Mouse (Mus musculus) hindbrain, postnatal 0 days (tissue): ENCODE measurements at regions not wholly inside any gene's neighbourhood (a gene's known extent, or its start where the extent isn't known, plus 50 kb on each side); places are given as distances from the start of the nearest gene placed in this dataset.
A peak's percentile ranks its signal among the peaks of the same experiment; 100 is the strongest.

Source experiments
- ATAC-seq: fragments of 200-750 bp; cut with Nextera tagmentation; 2 replicates; pipeline ENCODE4 v1.8.0; 2017; ENCODE audit warnings: mild to moderate bottlenecking, moderate TSS enrichment, moderate library complexity
- DNase-seq: peaks from one replicate; pipeline ENCODE4 v3.0.0-alpha.2; 2015; ENCODE audit warnings: low spot score
- H3K27ac ChIP-seq: fragments of 300-500 bp; sonication (generic); 2 replicates; pipeline ENCODE4 v1.5.1; 2014; ENCODE audit warnings: mild to moderate bottlenecking
- H3K27me3 ChIP-seq: fragments of 300-500 bp; sonication (generic); 2 replicates; pipeline ENCODE4 v1.6.1; 2014; ENCODE audit warnings: low read length, mixed read lengths; ENCODE audit not compliant: insufficient read depth
- H3K36me3 ChIP-seq: fragments of 300-500 bp; sonication (generic); 2 replicates; pipeline ENCODE4 v1.6.1; 2014; ENCODE audit warnings: low read length, mixed read lengths; ENCODE audit not compliant: insufficient read depth
- H3K4me1 ChIP-seq: fragments of 300-500 bp; sonication (generic); 2 replicates; pipeline ENCODE4 v1.6.1; 2014; ENCODE audit warnings: antibody characterized with exemption, low read length, mixed read lengths; ENCODE audit not compliant: insufficient read depth
- H3K4me2 ChIP-seq: fragments of 300-500 bp; sonication (generic); 2 replicates; pipeline ENCODE4 v1.6.1; 2014; ENCODE audit warnings: low read depth, mild to moderate bottlenecking, low read length, moderate library complexity, mixed read lengths
- H3K4me3 ChIP-seq: fragments of 300-500 bp; sonication (generic); 2 replicates; pipeline ENCODE4 v1.5.1; 2014; ENCODE audit warnings: low read length
- H3K9ac ChIP-seq: fragments of 300-500 bp; sonication (generic); replicated peaks from 2 replicates; pipeline ENCODE4 v1.6.1; 2014; ENCODE audit warnings: mild to moderate bottlenecking, low read length, moderate library complexity, mixed read lengths
- H3K9me3 ChIP-seq: fragments of 300-500 bp; sonication (generic); 2 replicates; pipeline ENCODE4 v1.6.1; 2016; ENCODE audit warnings: low read length, mixed read lengths
- CTCF ChIP-seq: IDR thresholded peaks from 2 replicates; pipeline ENCODE4 v1.5.1; 2016; ENCODE audit warnings: antibody characterized with exemption, control low read depth, low read depth
- WGBS: fragments of 180-500 bp; shearing (Covaris S2); extraction: QIAGEN DNeasy Blood & Tissue Kit; methylation state at CpG from one replicate; pipeline ENCODE4 v1.1.7; 2014; 5-methylcytosine and 5-hydroxymethylcytosine counted together

DNA sequence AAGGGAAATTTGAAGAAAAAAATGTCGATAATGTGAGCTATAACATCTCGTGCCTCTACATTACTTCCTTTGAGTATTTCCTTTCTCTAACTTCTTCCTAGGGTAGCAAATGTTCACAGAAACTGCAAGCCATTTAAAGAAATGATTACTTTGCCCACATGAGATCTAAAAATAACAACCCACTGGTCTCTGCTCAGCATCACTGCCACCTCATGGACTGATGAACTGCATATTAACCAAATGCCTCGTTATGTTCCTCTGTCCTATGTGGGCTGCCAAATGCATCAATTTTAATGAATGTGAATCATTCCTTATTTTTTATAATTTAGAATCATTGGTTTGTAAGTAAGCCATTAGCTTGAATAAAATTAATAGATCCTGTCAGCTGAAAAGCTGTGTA, 590.0 kb upstream of the Nr3c2 start:
- ATAC-seq (no peak), DNase-seq (no peak)
- Histone ChIP-seq H3K27me3 (no peaks in the 10 kb centered on the region), H3K36me3 (no peaks in the 10 kb centered on the region), H3K27ac (no peak overlapping the region), H3K4me1 (no peaks in the 10 kb centered on the region), H3K4me3 (no peak overlapping the region), H3K4me2 (no peak overlapping the region), H3K9ac (no peak overlapping the region), H3K9me3 (no peaks in the 10 kb centered on the region)
- no peak for TF ChIP-seq CTCF
- WGBS: 78% methylated on average over 3 of the region's 3 CpGs

DNA sequence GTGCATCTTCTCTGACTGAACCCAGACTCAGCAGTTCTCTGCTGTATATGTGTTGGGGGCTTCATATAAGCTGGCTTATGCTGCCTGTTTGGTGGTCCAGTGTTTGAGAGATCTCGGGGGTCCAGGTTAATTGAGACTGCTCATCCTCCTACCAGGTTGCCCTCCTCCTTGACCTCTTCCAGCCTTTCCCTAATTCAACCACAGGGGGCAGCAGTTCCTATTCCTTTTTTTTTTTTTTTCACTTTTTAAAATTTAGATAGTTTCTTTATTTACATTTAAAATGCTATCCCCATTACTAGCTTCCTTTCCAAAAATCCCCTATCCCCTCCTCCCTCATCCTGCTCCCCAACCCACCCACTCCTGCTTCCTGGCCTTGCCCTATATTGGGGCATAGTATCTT, 570.7 kb upstream of the Nr3c2 start:
- Histone ChIP-seq H3K9ac (no peak overlapping the region), H3K27me3 (no peaks in the 10 kb centered on the region), H3K4me2 (no peak overlapping the region), H3K9me3 (no peaks in the 10 kb centered on the region), H3K4me3 (no peak overlapping the region), H3K27ac (no peak overlapping the region), H3K4me1 (no peaks in the 10 kb centered on the region), H3K36me3 (no peaks in the 10 kb centered on the region)
- DNase-seq: no peak
- TF ChIP-seq CTCF: no peak
- no peak for ATAC-seq
- WGBS: 65% methylated on average over 1 of the region's 1 CpGs

DNA sequence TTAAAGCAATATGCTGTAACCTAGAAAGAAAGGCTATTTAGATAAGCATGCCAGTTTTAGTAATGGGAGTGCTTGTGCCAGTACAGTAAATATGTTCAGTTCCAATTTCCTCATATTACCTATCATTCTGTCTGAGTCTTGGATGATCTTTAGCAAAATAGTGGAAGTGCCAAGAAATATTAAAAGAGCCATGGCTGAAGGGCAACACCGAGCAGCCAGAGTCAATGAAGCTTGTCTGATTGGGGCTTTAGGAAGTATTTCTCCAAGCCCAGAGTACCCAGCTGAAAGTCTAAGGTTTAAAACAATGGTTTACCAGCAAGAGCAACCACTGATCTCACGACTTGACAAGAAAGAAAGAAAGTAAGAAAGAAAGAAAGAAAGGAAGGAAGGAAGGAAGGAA, 556.2 kb upstream of the Nr3c2 start:
- H3K4me2 ChIP-seq: no peak overlapping the region
- H3K27me3 ChIP-seq: no peaks in the 10 kb centered on the region
- ATAC-seq (no peak), DNase-seq (no peak)
- WGBS: 40% methylated on average over 2 of the region's 2 CpGs
- no peak overlapping the region for H3K9ac ChIP-seq
- no peak overlapping the region for H3K27ac ChIP-seq
- no peaks in the 10 kb centered on the region for H3K36me3 ChIP-seq
- H3K4me3 ChIP-seq: no peak overlapping the region
- no peaks in the 10 kb centered on the region for H3K9me3 ChIP-seq
- H3K4me1 ChIP-seq: no peaks in the 10 kb centered on the region
- no peak for TF ChIP-seq CTCF

DNA sequence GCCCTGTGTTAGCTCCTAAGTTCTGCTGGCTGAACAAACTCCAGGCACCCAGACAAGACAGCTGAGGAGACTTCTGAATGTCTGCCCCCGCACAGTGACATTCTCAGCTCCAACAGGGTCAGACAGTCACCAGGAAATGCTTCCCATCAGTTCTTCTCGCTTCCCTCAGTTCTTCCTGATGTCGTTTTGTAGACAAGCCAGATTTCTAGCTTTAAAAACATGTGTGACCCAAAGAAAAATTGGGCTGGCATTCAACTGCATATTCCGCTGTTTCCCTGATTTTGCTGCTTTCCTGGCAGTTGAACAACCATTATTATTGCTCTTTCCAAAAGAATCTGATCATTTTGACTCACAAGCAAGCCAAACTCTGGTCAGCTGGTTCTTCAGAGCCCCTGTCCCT, 553.1 kb upstream of the Nr3c2 start:
- no peak for TF ChIP-seq CTCF
- Histone ChIP-seq H3K4me1 (no peaks in the 10 kb centered on the region), H3K4me2 (no peak overlapping the region), H3K9ac (no peak overlapping the region), H3K9me3 (no peaks in the 10 kb centered on the region), H3K27me3 (no peaks in the 10 kb centered on the region), H3K27ac (no peak overlapping the region), H3K36me3 (no peaks in the 10 kb centered on the region), H3K4me3 (no peak overlapping the region)
- DNase-seq (peak; percentile 7), ATAC-seq (no peak)
- 57% methylated on average over 4 of the region's 4 CpGs for WGBS

GRCm38 (mm10) chr8:76346832-76347231, 552.4 kb upstream of the Nr3c2 start:
- no peaks in the 10 kb centered on the region for H3K36me3 ChIP-seq
- H3K4me1 ChIP-seq: no peaks in the 10 kb centered on the region
- H3K27ac ChIP-seq: no peak overlapping the region
- ATAC-seq (peak; percentile 71), DNase-seq (peak; percentile 79)
- peak; percentile 33 for TF ChIP-seq CTCF
- no peak overlapping the region for H3K4me3 ChIP-seq
- H3K9ac ChIP-seq: no peak overlapping the region
- H3K9me3 ChIP-seq: no peaks in the 10 kb centered on the region
- H3K4me2 ChIP-seq: no peak overlapping the region
- WGBS: 57% methylated on average over 1 of the region's 1 CpGs
- H3K27me3 ChIP-seq: no peaks in the 10 kb centered on the region

DNA sequence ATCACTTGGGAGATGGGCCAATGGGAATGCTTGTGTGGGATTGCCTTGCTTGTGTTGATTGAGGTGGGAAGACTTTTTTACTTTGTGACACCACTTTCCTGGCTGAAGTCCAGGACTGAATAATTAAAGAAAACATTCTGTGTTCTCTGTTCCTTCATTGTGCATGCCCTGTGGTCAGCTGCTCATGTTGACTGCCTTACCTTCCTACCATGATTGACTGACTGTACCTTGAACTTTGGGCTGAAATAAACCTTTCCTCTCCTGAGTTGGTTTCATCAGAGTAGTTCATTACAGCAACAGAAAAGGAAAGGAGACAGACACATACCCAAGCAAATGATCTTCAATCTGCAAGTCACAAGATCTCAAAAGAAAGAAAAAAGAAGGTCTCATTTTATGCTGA, 524.9 kb upstream of the Nr3c2 start:
- no peaks in the 10 kb centered on the region for H3K27me3 ChIP-seq
- H3K4me1 ChIP-seq: no peaks in the 10 kb centered on the region
- no peak overlapping the region for H3K27ac ChIP-seq
- ATAC-seq (no peak), DNase-seq (no peak)
- H3K4me2 ChIP-seq: no peak overlapping the region
- H3K9ac ChIP-seq: no peak overlapping the region
- no peak for TF ChIP-seq CTCF
- no peak overlapping the region for H3K4me3 ChIP-seq
- no peaks in the 10 kb centered on the region for H3K9me3 ChIP-seq
- H3K36me3 ChIP-seq: no peaks in the 10 kb centered on the region

GRCm38 (mm10) chr8:76377711-76378110, 521.5 kb upstream of the Nr3c2 start:
- no peak overlapping the region for H3K9ac ChIP-seq
- no peak overlapping the region for H3K4me3 ChIP-seq
- H3K9me3 ChIP-seq: no peaks in the 10 kb centered on the region
- no peak overlapping the region for H3K27ac ChIP-seq
- no peaks in the 10 kb centered on the region for H3K27me3 ChIP-seq
- no peaks in the 10 kb centered on the region for H3K4me1 ChIP-seq
- TF ChIP-seq CTCF: no peak
- no peak overlapping the region for H3K4me2 ChIP-seq
- 86% methylated on average over 6 of the region's 6 CpGs for WGBS
- ATAC-seq (no peak), DNase-seq (no peak)
- H3K36me3 ChIP-seq: no peaks in the 10 kb centered on the region
